Mouse (Mus musculus) 3T3-L1 (cell line): ENCODE results near the gene Chodl.
A peak's percentile ranks its signal among the peaks of the same experiment; 100 is the strongest.

Source experiments
- DNase-seq: peaks from one replicate; pipeline ENCODE4 v3.0.0-alpha.2; 2015; ENCODE audit warnings: low read depth, low spot score

The Chodl gene

DNA sequence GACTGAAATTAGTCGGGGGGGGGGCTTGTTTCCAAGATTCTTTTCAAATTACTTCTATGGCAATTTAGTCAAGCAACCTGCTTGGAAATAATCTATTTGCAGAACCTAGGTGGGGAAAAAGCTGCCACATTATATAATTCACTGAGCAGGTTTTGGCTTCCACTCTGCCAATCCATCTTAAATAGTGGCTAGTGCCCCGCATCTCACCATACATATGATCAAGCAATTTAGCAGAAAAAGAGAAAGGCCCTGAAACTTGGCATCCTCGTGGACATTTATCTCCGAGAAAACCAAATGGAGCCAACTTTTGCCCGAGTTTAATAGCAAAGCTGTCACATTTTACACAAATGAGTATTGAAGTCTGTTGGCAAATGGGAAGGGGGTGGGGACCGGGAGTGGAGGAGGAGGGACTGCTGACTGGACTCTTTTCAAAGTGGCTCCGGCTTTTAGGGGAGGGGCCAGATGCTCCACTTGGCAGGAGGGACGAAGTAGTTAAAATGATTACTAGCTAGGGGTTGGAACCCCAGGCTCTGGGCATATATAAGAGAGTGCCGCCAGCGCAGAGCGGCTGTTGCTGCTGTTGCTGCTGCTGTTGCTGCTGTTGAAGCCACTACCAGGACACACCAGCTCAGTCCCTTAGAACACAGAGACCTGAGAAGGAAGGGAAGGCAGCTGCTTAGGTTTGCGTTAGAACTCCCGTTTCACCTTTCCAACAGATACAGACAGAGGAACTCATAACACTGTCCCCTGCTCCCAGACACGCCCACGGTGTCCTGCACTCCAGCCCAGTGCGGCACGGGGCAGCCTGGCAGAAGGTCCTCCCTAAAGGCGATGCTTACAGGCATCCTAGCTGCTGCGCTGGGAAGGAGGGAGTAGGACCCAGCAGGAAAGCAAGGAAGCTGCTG is at the start of gene Chodl:
Gene Chodl, plus strand, starts transcription at position 567 of the 905 bp plus-strand sequence.
- no peak for DNase-seq

DNA sequence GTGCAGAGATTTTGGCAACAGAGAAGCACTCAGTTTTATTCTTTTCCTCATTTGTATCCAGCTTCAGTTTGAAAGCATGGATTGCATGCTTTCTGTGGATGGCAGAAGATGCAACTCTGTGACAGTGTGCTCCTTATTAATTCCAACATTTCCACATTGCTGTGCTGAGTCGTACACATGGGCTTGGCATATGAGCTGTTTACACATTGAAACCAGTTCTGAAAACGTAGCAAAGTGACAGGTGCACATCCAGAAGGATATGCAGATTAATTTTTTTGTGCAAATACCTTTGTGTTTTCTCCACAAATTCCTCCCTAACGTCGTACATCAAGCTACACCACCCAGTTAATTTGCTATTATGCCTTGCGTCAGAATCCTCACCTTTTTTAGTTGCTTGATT is 8.1 kb upstream of the Chodl start:
- DNase-seq, result no peak

DNA sequence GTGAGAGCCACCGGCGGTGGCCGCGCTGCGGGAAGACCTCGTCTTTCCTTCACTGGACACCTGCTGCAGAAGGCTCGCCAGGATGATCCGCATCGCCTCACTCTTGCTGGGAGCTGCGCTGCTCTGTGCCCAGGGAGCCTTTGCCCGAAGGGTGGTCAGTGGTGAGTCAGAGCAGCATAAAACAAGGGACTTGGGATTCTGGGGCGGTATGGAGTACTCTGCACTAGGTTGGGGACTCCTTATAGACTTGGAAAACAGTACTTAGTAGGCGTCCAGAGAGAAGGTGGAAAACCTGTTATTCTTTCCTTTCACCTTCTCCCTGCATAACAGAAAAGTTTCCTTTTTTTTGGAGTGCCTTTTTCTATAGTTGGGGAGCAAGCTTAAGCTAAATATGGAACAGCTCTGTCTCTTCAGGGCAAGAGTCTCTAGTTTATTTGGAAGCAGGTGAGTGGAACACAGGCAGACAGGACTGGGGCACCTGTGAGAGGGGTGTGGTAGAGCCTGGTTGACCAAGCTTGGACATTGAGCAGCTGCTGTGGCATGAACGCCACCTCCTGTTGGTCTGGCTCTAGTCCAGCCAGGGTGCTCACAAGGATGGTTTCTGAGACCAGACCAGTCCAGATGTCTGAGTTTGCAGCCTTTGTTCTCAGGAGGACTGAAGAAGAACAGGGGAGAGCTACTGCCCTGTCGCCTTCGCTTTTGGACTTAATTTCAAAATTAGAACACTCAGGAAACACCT is 708 bp downstream of the Chodl start:
- DNase-seq, result no peak

DNA sequence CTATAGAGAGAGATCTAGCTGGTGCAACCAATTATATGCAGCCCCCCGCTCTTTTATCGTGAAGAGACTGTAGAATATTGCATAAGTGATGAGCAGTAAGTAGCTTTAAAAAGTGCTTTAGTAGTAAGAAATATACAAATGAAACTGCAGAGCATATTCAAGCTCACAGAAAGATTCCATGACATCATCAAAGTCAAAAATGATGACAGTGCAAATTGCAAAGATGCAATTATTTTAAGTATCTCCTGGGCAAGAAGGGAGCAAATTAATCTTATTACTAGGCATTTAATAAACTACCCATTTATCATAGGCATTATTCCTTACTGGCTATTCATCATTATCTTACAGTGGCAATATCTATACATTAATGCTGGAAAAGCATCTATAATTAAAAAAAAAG is 3.5 kb downstream of the Chodl start:
- DNase-seq, result no peak

DNA sequence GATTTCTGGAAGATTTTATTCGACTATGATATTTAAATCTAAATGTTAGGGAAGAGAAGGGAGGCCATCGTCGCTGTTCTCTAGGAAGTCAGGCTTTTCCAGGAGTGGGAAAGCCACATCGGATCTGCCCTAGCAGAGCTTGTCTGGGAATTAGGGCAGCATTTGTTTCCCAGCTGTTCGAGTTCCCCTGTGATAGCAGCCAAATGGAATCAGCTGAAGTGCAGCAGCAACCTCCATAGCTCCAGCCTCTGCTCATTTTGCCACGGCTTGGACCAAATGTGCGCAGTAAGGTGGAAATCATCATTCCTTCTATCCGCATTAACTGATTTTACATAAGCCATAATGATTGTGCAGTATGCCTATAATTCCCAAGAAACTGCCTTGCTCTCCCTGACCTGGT is 7.0 kb downstream of the Chodl start:
- DNase-seq, result no peak

DNA sequence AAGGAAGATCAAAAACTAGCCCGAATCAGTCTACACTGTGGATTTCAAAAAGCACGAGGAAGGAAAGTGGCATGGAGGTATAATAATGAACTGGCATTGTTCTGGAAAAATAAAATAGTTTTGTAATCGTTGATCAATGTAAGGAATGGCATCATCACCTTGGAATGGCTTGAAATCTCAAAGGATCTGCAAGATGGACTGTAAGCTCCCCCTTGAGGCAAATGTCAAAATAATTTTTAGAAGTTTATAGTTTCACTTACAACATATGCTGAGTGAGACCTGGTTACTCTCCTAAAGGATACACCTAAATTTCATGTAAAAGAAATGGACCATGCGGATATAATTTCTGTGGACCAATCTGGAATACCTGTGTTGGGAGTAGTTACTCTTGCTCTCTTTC is 19.6 kb downstream of the Chodl start:
- DNase-seq, result peak; percentile 51

DNA sequence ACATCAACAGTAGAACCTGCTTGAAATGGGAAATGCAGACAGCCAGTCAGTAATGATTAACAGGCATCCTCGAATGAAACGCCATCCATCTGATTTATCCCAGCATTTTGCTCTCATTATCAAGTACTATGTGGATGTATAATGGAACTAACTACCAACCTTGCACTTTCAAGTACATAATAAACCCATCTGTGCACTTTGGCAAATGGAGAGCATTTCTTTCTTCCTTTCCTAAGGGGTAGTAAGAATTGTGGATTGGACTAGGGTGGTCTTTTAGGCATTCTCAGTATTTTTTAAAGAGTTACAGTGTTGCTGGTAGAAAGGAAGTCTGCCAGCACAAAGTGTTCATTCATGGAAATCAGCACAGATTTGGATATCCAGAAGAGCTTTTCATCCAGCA is 26.7 kb downstream of the Chodl start:
- DNase-seq, result no peak

DNA sequence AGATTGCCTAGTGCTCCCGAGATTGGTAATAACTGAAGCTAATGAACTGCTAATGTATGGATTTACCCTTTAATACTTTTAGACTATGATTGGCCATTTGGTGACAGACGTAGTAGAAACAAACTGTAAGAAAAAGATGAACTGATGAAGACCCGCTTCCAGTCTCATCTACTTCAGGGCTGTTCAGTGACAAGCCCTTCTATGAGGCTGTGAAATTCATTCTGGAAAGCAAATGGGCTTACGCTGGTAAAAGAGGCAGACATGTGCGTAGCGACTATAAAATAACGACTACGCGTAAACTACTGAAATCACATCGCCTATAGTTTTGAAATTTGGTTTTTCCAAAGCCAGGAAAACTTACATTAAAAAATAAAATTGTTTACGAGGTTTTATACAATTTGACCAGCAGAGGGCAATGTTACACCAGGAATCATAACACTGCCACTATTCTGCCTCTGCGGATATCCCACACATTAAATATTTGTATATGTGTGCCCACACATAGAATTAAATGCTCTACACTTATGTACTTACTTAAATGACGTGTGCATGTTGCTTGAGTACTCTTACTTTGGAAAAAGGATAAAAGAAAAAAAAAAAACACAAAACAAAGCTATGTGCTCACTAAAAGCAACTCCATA is 38.5 kb downstream of the Chodl start:
- DNase-seq, result peak; percentile 56

DNA sequence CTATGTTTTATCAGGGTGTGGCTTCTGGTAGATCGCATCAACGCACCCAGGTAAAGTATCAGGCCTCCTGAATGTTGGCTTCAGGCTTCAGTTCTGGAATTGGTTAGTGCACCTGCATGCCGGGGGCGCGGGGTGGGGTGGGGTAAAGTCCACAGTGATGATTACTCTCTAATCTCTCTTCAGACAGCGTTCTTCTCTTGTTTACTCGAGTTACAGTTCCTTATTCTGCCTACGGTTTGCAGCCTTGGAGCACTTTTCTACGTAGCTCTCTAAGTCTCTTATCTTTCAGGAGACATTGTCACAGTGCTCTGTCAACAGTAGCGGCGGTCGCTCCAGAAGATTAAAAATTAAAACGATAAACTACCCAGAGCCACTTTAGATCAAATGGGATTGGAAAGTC is 43.4 kb downstream of the Chodl start:
- no peak for DNase-seq

DNA sequence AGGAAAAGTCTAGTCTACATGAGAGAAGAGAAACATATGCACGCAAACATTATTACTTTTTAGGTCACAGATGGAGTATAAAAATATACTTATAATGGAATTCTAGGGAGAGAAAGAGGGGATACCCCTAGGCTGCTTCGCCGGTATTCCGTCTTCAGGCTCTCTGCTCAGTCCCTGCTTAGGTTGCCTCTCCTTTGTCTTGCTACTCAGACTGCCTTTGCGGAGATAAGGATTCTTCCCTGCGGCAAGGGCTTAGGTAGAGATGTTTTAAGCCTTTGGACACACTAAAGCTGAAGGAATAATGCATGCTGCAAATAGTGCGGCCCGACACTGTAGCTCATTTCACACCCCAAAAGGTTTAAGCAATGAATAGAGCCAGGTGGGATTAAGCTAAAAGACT is 45.6 kb downstream of the Chodl start:
- DNase-seq, result no peak
